Mouse (Mus musculus): ENCODE results near the gene Tbx15.

GRCm38 (mm10) chr3:99247996-99248801 is 8.0 kb downstream of the Tbx15 start:
- TF ChIP-seq CTCF (IDR thresholded peaks at IDR 0.05; ENCODE audit: low read depth): no peak
- TF ChIP-seq EP300 (IDR thresholded peaks at IDR 0.05; ENCODE audit: low read depth): no peak

All from liver, postnatal 0 days (tissue).